Comparison of ENCODE assay signal across 18 mouse cellular contexts in genomic region chr6:84128229-84128628, GRCm38 (mm10).
DNase-seq lines count a peak whose midpoint lies in the region; ATAC-seq and TF ChIP-seq lines count a peak whose summit lies in the region.
"Had no signal": no experiment of that assay in that cellular context is flagged by ENCODE, and none has a peak within 500 bp of the region (broad histone marks: within the 10 kb centered on the region; RNA-seq: fewer than 3 reads in every experiment).

No protein-coding gene starts in this region.

- no peak overlapping the region for H3K27ac ChIP-seq in ES-E14 (ENCODE audit: insufficient read depth, low read depth, low read length, poor library complexity, severe bottlenecking)
- no peak overlapping the region for H3K27ac ChIP-seq in hindbrain, embryonic 13.5 days

- no peak overlapping the region for H3K9ac ChIP-seq in ES-E14 (ENCODE audit: insufficient read depth, low read depth, low read length, poor library complexity, severe bottlenecking)
- H3K9ac ChIP-seq in hindbrain, embryonic 13.5 days: no peak overlapping the region

- H3K9me3 ChIP-seq in ES-E14 (ENCODE audit: control insufficient read depth, insufficient read depth, low read depth, low read length): no peaks in the 10 kb centered on the region
- H3K9me3 ChIP-seq in hindbrain, embryonic 13.5 days: no peaks in the 10 kb centered on the region
- H3K9me3 ChIP-seq: G1E had no signal

- ATAC-seq in hindbrain, embryonic 13.5 days (ENCODE audit: low FRiP score): no peak
- ATAC-seq: activated CD4-positive, CD25-positive, alpha-beta regulatory T cell, adult 4 months; CD4-positive, CD25-positive, alpha-beta regulatory T cell, adult 4 months; Patski had no signal

- H3K4me2 ChIP-seq in hindbrain, embryonic 13.5 days: no peak overlapping the region

- 93% methylated on average over 2 of the region's 2 CpGs for WGBS in hindbrain, embryonic 13.5 days

- peaks cover 3% of the 10 kb centered on the region; the same call in 1 of the 2 replicates for H3K27me3 ChIP-seq in hindbrain, embryonic 13.5 days
- H3K27me3 ChIP-seq: Patski had no signal

- H3K4me3 ChIP-seq in ES-E14 (ENCODE audit: insufficient read depth in 1 of 2, low read depth in 1 of 2, low read length in 2 of 2, poor library complexity in 1 of 2, severe bottlenecking in 1 of 2): no peak overlapping the region
- no peak overlapping the region for H3K4me3 ChIP-seq in hindbrain, embryonic 13.5 days

- H3K36me3 ChIP-seq in ES-E14 (ENCODE audit: control insufficient read depth, insufficient read depth, low read length, poor library complexity, severe bottlenecking): no peaks in the 10 kb centered on the region
- no peaks in the 10 kb centered on the region for H3K36me3 ChIP-seq in hindbrain, embryonic 13.5 days
- H3K36me3 ChIP-seq: G1E had no signal

- in situ Hi-C loops in ES-E14 (cut with MboI; ENCODE audit: low sequenced_read_pairs in 2 of 2, unreplicated experiment in 2 of 2): no loop called here

- H3K4me1 ChIP-seq in ES-E14 (ENCODE audit: control insufficient read depth in 2 of 2, insufficient read depth in 2 of 2, low read length in 2 of 2, poor library complexity in 1 of 2): no peaks in the 10 kb centered on the region; a peak in 1 of 4 replicates
- no peaks in the 10 kb centered on the region for H3K4me1 ChIP-seq in hindbrain, embryonic 13.5 days (replicated peaks)

- no peak for DNase-seq in ES-E14 (ENCODE audit: low read depth, low spot score)
- DNase-seq: adrenal gland, adult 2 months; adrenal gland, adult 8-10 months; adrenal gland, postnatal 10 days; adrenal gland, postnatal 14 days; adrenal gland, postnatal 25 days; adrenal gland, postnatal 36 days; B cell, adult 2 months; cerebellum, adult 11 months; cerebellum, adult 11-12 months; cerebellum, adult 18-20 months; cerebellum, adult 2 months; cerebellum, adult 8-10 months had no signal

TF ChIP-seq in ES-E14, 5 proteins besides CTCF, POLR2A, EP300 and RAD21:
- no peak for TF ChIP-seq HCFC1 (IDR thresholded peaks at IDR 0.05; ENCODE audit: borderline replicate concordance, insufficient read depth, low read length)
- no peak for TF ChIP-seq CHD2 (IDR thresholded peaks at IDR 0.05; ENCODE audit: low read depth, low read length)
- TF ChIP-seq ZNF384 (IDR thresholded peaks at IDR 0.05; ENCODE audit: low read depth, low read length): peak; percentile 92
